Mouse (Mus musculus): Measurements from ENCODE around the gene Gm7324. TPM values are rescaled to one million over a fixed set of nuclear protein-coding genes. Genes with fewer than 3 reads are reported as not detected.
"Not testable (repeated sequence)": the region's sequence is repeated elsewhere in the genome, so short reads cannot be mapped to it uniquely, and the experiment has no call there.

Gene Gm7324
- total RNA-seq (2014; rRNA removed; ENCODE audit: low replicate concordance) = 0.08 TPM in 1 of 2 replicates, not detected in the other
- polyA plus RNA-seq (2015; fragmentation: Nextera tagmentation; extraction: Ambion mirVana) = 0.55 and 0.59 TPM in 2 replicates

- H3K36me3 ChIP-seq (replicated peaks; ENCODE audit: control insufficient read depth, insufficient read depth, low read length); DNase-seq (ENCODE audit: low spot score); H3K9me3 ChIP-seq (replicated peaks; ENCODE audit: control insufficient read depth, low read length); H3K9ac ChIP-seq (replicated peaks; ENCODE audit: low read depth, low read length); H3K4me1 ChIP-seq (ENCODE audit: control insufficient read depth, insufficient read depth); H3K4me2 ChIP-seq (ENCODE audit: low read depth, low read length); H3K4me3 ChIP-seq (ENCODE audit: low read depth, low read length); ATAC-seq (ENCODE audit: insufficient read depth, low read depth); H3K27me3 ChIP-seq (ENCODE audit: control insufficient read depth, insufficient read depth, low read length); H3K27ac ChIP-seq (ENCODE audit: low read depth): not testable (repeated sequence)
- WGBS = 76% methylated on average over 4 of the region's 4 CpGs
Measured at GRCm38 (mm10) chr14:43697621-43698020, at the start of gene Gm7324. Gm7324 (plus strand) TSS chr14:43697828.

- H3K9ac ChIP-seq (replicated peaks; ENCODE audit: low read depth, low read length) = not testable (repeated sequence)
Measured at GRCm38 (mm10) chr14:43677099-43677498, 20.5 kb upstream of the Gm7324 start, which contains the start of gene Gm8165. Gm8165 (minus strand) TSS chr14:43677199.

GRCm38 (mm10) chr14:43727385-43727784 lies 29.8 kb downstream of the Gm7324 start, which contains the start of gene Gm16506:
Gm16506 (minus strand) TSS chr14:43727485.
- WGBS = 77% methylated on average over 1 of the region's 3 CpGs
- H3K4me2 ChIP-seq (ENCODE audit: low read depth, low read length); H3K4me1 ChIP-seq (ENCODE audit: control insufficient read depth, insufficient read depth); H3K9me3 ChIP-seq (replicated peaks; ENCODE audit: control insufficient read depth, low read length); H3K36me3 ChIP-seq (replicated peaks; ENCODE audit: control insufficient read depth, insufficient read depth, low read length); ATAC-seq (ENCODE audit: insufficient read depth, low read depth); DNase-seq (ENCODE audit: low spot score); H3K4me3 ChIP-seq (ENCODE audit: low read depth, low read length); H3K27me3 ChIP-seq (ENCODE audit: control insufficient read depth, insufficient read depth, low read length); H3K27ac ChIP-seq (ENCODE audit: low read depth); H3K9ac ChIP-seq (replicated peaks; ENCODE audit: low read depth, low read length): not testable (repeated sequence)

More at GRCm38 (mm10) chr14:43677099-43677498, 20.5 kb upstream of the Gm7324 start, which contains the start of gene Gm8165:
- H3K4me2 ChIP-seq (ENCODE audit: low read depth, low read length); H3K4me1 ChIP-seq (ENCODE audit: control insufficient read depth, insufficient read depth); H3K27ac ChIP-seq (ENCODE audit: low read depth); H3K4me3 ChIP-seq (ENCODE audit: low read depth, low read length); H3K9me3 ChIP-seq (replicated peaks; ENCODE audit: control insufficient read depth, low read length); DNase-seq (ENCODE audit: low spot score); H3K36me3 ChIP-seq (replicated peaks; ENCODE audit: control insufficient read depth, insufficient read depth, low read length); ATAC-seq (ENCODE audit: insufficient read depth, low read depth); H3K27me3 ChIP-seq (ENCODE audit: control insufficient read depth, insufficient read depth, low read length): not testable (repeated sequence)
- WGBS = no CpG with 5 or more reads among the region's 2 CpGs

- H3K4me1 ChIP-seq (ENCODE audit: control insufficient read depth, insufficient read depth); H3K27me3 ChIP-seq (ENCODE audit: control insufficient read depth, insufficient read depth, low read length); H3K27ac ChIP-seq (ENCODE audit: low read depth); H3K36me3 ChIP-seq (replicated peaks; ENCODE audit: control insufficient read depth, insufficient read depth, low read length); H3K4me3 ChIP-seq (ENCODE audit: low read depth, low read length); H3K4me2 ChIP-seq (ENCODE audit: low read depth, low read length); H3K9ac ChIP-seq (replicated peaks; ENCODE audit: low read depth, low read length); ATAC-seq (ENCODE audit: insufficient read depth, low read depth); DNase-seq (ENCODE audit: low spot score); H3K9me3 ChIP-seq (replicated peaks; ENCODE audit: control insufficient read depth, low read length): not testable (repeated sequence)
- WGBS = 64% methylated on average over 4 of the region's 4 CpGs
Measured at GRCm38 (mm10) chr14:43747566-43747965, 49.9 kb downstream of the Gm7324 start, which contains the start of gene Gm6526. Gm6526 (plus strand) TSS chr14:43747866.

Other genes with a start within 250 kb of the Gm7324 start
- not detected in 2 replicates for gene Gm5799, start 154.3 kb upstream of the Gm7324 start, total RNA-seq (2014; rRNA removed; ENCODE audit: low replicate concordance)
- gene Gm5799, start 154.3 kb upstream of the Gm7324 start, polyA plus RNA-seq (2015; fragmentation: Nextera tagmentation; extraction: Ambion mirVana) = not detected in 2 replicates
- gene Gm17654, start 118.7 kb upstream of the Gm7324 start, total RNA-seq (2014; rRNA removed; ENCODE audit: low replicate concordance) = not detected in 2 replicates
- gene Gm17654, start 118.7 kb upstream of the Gm7324 start, polyA plus RNA-seq (2015; fragmentation: Nextera tagmentation; extraction: Ambion mirVana) = not detected in 2 replicates
- gene Gm10375, start 89.8 kb upstream of the Gm7324 start, total RNA-seq (2014; rRNA removed; ENCODE audit: low replicate concordance) = not detected in 2 replicates
- gene Gm10375, start 89.8 kb upstream of the Gm7324 start, polyA plus RNA-seq (2015; fragmentation: Nextera tagmentation; extraction: Ambion mirVana) = not detected in 2 replicates
- gene Gm8165, start 20.6 kb upstream of the Gm7324 start, total RNA-seq (2014; rRNA removed; ENCODE audit: low replicate concordance) = not detected in 2 replicates
- not detected in 2 replicates for gene Gm8165, start 20.6 kb upstream of the Gm7324 start, polyA plus RNA-seq (2015; fragmentation: Nextera tagmentation; extraction: Ambion mirVana)
- not detected in 2 replicates for gene Gm16506, start 29.7 kb downstream of the Gm7324 start, total RNA-seq (2014; rRNA removed; ENCODE audit: low replicate concordance)
- gene Gm16506, start 29.7 kb downstream of the Gm7324 start, polyA plus RNA-seq (2015; fragmentation: Nextera tagmentation; extraction: Ambion mirVana) = not detected in 2 replicates
- not detected in 2 replicates for gene Gm6526, start 50.0 kb downstream of the Gm7324 start, total RNA-seq (2014; rRNA removed; ENCODE audit: low replicate concordance)
- not detected in 2 replicates for gene Gm6526, start 50.0 kb downstream of the Gm7324 start, polyA plus RNA-seq (2015; fragmentation: Nextera tagmentation; extraction: Ambion mirVana)
- gene Gm8180, start 86.9 kb downstream of the Gm7324 start, total RNA-seq (2014; rRNA removed; ENCODE audit: low replicate concordance) = not detected in 2 replicates
- gene Gm8180, start 86.9 kb downstream of the Gm7324 start, polyA plus RNA-seq (2015; fragmentation: Nextera tagmentation; extraction: Ambion mirVana) = not detected in 2 replicates
- gene Ear1, start 177.7 kb downstream of the Gm7324 start, total RNA-seq (2014; rRNA removed; ENCODE audit: low replicate concordance) = not detected in 2 replicates
- gene Ear1, start 177.7 kb downstream of the Gm7324 start, polyA plus RNA-seq (2015; fragmentation: Nextera tagmentation; extraction: Ambion mirVana) = not detected in 2 replicates
- not detected in 2 replicates for gene Ear10, start 225.7 kb downstream of the Gm7324 start, total RNA-seq (2014; rRNA removed; ENCODE audit: low replicate concordance)
- not detected in 2 replicates for gene Ear10, start 225.7 kb downstream of the Gm7324 start, polyA plus RNA-seq (2015; fragmentation: Nextera tagmentation; extraction: Ambion mirVana)
- gene Gm8113, start 227.6 kb downstream of the Gm7324 start, total RNA-seq (2014; rRNA removed; ENCODE audit: low replicate concordance) = 12.9 and 20.5 TPM in 2 replicates
- 32.3 and 33.7 TPM in 2 replicates for gene Gm8113, start 227.6 kb downstream of the Gm7324 start, polyA plus RNA-seq (2015; fragmentation: Nextera tagmentation; extraction: Ambion mirVana)